Mouse (Mus musculus): ENCODE results near the gene Narf. TPM values are rescaled to one million over a fixed set of nuclear protein-coding genes. Genes with fewer than 3 reads are reported as not detected.
A peak's percentile ranks its signal among the peaks of the same experiment; 100 is the strongest.

Narf gene
- polyA plus RNA-seq, 1 experiment = not detected

GRCm38 (mm10) chr11:121231628-121232291 is 5.3 kb upstream of the Narf start:
- H3K27ac ChIP-seq (ENCODE audit: insufficient read depth, low read depth, low read length) = 0 out of 2 replicates have a peak overlapping the region, but pooled peaks have one; percentile 21
- H3K4me3 ChIP-seq (ENCODE audit: insufficient read depth, low read depth, low read length) = no peak overlapping the region
- peaks cover 10% of the 10 kb centered on the region for H3K4me1 ChIP-seq (ENCODE audit: control insufficient read depth, insufficient read depth, low read length)
- TF ChIP-seq CTCF (IDR thresholded peaks at IDR 0.05; ENCODE audit: insufficient read depth, low read depth, low read length) = no peak
- no peak for TF ChIP-seq POLR2A (IDR thresholded peaks at IDR 0.05; ENCODE audit: insufficient read depth, low read depth, low read length)
- 47% methylated on average over 4 of the region's 4 CpGs for WGBS

- WGBS = 43% methylated on average over 4 of the region's 4 CpGs
- Histone ChIP-seq H3K4me1 (ENCODE audit: control insufficient read depth, insufficient read depth, low read length) (peaks cover 9% of the 10 kb centered on the region), H3K4me3 (ENCODE audit: insufficient read depth, low read depth, low read length) (no peak overlapping the region)
Measured at GRCm38 (mm10) chr11:121232706-121233105, 4.3 kb upstream of the Narf start.

GRCm38 (mm10) chr11:121235475-121236238 is 1.4 kb upstream of the Narf start:
- WGBS = 32% methylated on average over 9 of the region's 9 CpGs
- Histone ChIP-seq H3K4me1 (ENCODE audit: control insufficient read depth, insufficient read depth, low read length) (peaks cover 2% of the 10 kb centered on the region), H3K27ac (ENCODE audit: insufficient read depth, low read depth, low read length) (no peak overlapping the region), H3K4me3 (ENCODE audit: insufficient read depth, low read depth, low read length) (no peak overlapping the region)
- no peak for TF ChIP-seq CTCF (IDR thresholded peaks at IDR 0.05; ENCODE audit: insufficient read depth, low read depth, low read length)
- no peak for TF ChIP-seq POLR2A (IDR thresholded peaks at IDR 0.05; ENCODE audit: insufficient read depth, low read depth, low read length)

More at GRCm38 (mm10) chr11:121232706-121233105, 4.3 kb upstream of the Narf start:
- TF ChIP-seq CTCF (IDR thresholded peaks at IDR 0.05; ENCODE audit: insufficient read depth, low read depth, low read length) = no peak
- TF ChIP-seq POLR2A (IDR thresholded peaks at IDR 0.05; ENCODE audit: insufficient read depth, low read depth, low read length) = no peak
- no peak overlapping the region for H3K27ac ChIP-seq (ENCODE audit: insufficient read depth, low read depth, low read length)

- Histone ChIP-seq H3K4me3 (ENCODE audit: insufficient read depth, low read depth, low read length) (peak overlapping the region; percentile 59), H3K4me1 (ENCODE audit: control insufficient read depth, insufficient read depth, low read length) (peaks cover 11% of the 10 kb centered on the region), H3K27ac (ENCODE audit: insufficient read depth, low read depth, low read length) (peak overlapping the region; percentile 43)
- under 1% methylated on average over 28 of the region's 28 CpGs for WGBS
- no peak for TF ChIP-seq CTCF (IDR thresholded peaks at IDR 0.05; ENCODE audit: insufficient read depth, low read depth, low read length)
- TF ChIP-seq POLR2A (IDR thresholded peaks at IDR 0.05; ENCODE audit: insufficient read depth, low read depth, low read length) = no peak
Measured at GRCm38 (mm10) chr11:121237345-121238128, 484 bp downstream of the Narf start.

- 99% methylated on average over 2 of the region's 2 CpGs for WGBS
Measured at GRCm38 (mm10) chr11:121239669-121240068, 2.6 kb downstream of the Narf start.

GRCm38 (mm10) chr11:121250196-121250595 is 13.1 kb downstream of the Narf start:
- Histone ChIP-seq H3K4me3 (ENCODE audit: insufficient read depth, low read depth, low read length) (no peak overlapping the region), H3K27ac (ENCODE audit: insufficient read depth, low read depth, low read length) (no peak overlapping the region), H3K4me1 (ENCODE audit: control insufficient read depth, insufficient read depth, low read length) (no peaks in the 10 kb centered on the region)
- WGBS = 87% methylated on average over 8 of the region's 8 CpGs
- TF ChIP-seq POLR2A (IDR thresholded peaks at IDR 0.05; ENCODE audit: insufficient read depth, low read depth, low read length) (no peak), CTCF (IDR thresholded peaks at IDR 0.05; ENCODE audit: insufficient read depth, low read depth, low read length) (no peak)

More at GRCm38 (mm10) chr11:121239669-121240068, 2.6 kb downstream of the Narf start:
- TF ChIP-seq POLR2A (IDR thresholded peaks at IDR 0.05; ENCODE audit: insufficient read depth, low read depth, low read length) (no peak), CTCF (IDR thresholded peaks at IDR 0.05; ENCODE audit: insufficient read depth, low read depth, low read length) (no peak)
- Histone ChIP-seq H3K27ac (ENCODE audit: insufficient read depth, low read depth, low read length) (no peak overlapping the region), H3K4me1 (ENCODE audit: control insufficient read depth, insufficient read depth, low read length) (peaks cover 11% of the 10 kb centered on the region), H3K4me3 (ENCODE audit: insufficient read depth, low read depth, low read length) (no peak overlapping the region)

GRCm38 (mm10) chr11:121259160-121260100 is 22.4 kb downstream of the Narf start, which contains the start of gene Foxk2:
TSS of gene Foxk2 (plus strand) at chr11:121259990.
- TF ChIP-seq CTCF (IDR thresholded peaks at IDR 0.05; ENCODE audit: insufficient read depth, low read depth, low read length) (no peak), POLR2A (IDR thresholded peaks at IDR 0.05; ENCODE audit: insufficient read depth, low read depth, low read length) (peak; percentile 75; the same call in 1 of the 2 replicates)

More at GRCm38 (mm10) chr11:121259160-121260100, 22.4 kb downstream of the Narf start, which contains the start of gene Foxk2:
- peak within 1 kb of the TSS; percentile 93 for H3K27ac ChIP-seq (ENCODE audit: insufficient read depth, low read depth, low read length)
- 3% methylated on average over 91 of the region's 91 CpGs for WGBS
- H3K4me1 ChIP-seq (ENCODE audit: control insufficient read depth, insufficient read depth, low read length) = peaks cover 9% of the 10 kb centered on the region
- H3K4me3 ChIP-seq (ENCODE audit: insufficient read depth, low read depth, low read length) = peak within 1 kb of the TSS; percentile 87

All from olfactory bulb, adult 2 months (tissue).